Mouse (Mus musculus) cerebellum, adult 2 months (tissue): ENCODE measurements around the gene Hist1h2bf. TPM values are rescaled to one million over a fixed set of nuclear protein-coding genes. Genes with fewer than 3 reads are reported as not detected.
"Not testable (repeated sequence)": the region's sequence is repeated elsewhere in the genome, so short reads cannot be mapped to it uniquely, and the experiment has no call there.

Experiments
- DNase-seq, 2 experiments: peaks; one replicate each; pipeline ENCODE4 v3.0.0; 2021
- H3K27ac ChIP-seq: fragments of 200-500 bp; 2 replicates; pipeline ENCODE4 v1.5.1; 2012; ENCODE audit warnings: low read length, control low read depth, inconsistent platforms; ENCODE audit not compliant: insufficient read depth
- H3K27me3 ChIP-seq: fragments of 200-500 bp; 2 replicates; pipeline ENCODE4 v1.6.1; 2012; ENCODE audit warnings: inconsistent platforms, mild to moderate bottlenecking, low read length, moderate library complexity; ENCODE audit not compliant: control insufficient read depth, insufficient read depth
- H3K4me1 ChIP-seq: fragments of 200-500 bp; 2 replicates; pipeline ENCODE4 v1.6.1; 2011; ENCODE audit warnings: low read length; ENCODE audit not compliant: control insufficient read depth, insufficient read depth
- H3K4me3 ChIP-seq: fragments of 200-500 bp; replicated peaks from 2 replicates; pipeline ENCODE3; 2011; ENCODE audit warnings: mild to moderate bottlenecking, low read depth, low read length, control low read depth; ENCODE audit not compliant: insufficient read depth
- CTCF ChIP-seq: fragments of 200-500 bp; IDR thresholded peaks from 2 replicates; pipeline ENCODE4 v1.5.1; 2011; ENCODE audit warnings: low read depth, mild to moderate bottlenecking, control low read depth, low read length, moderate library complexity, borderline replicate concordance; ENCODE audit not compliant: insufficient read depth
- POLR2A ChIP-seq: fragments of 200-500 bp; IDR thresholded peaks from 2 replicates; pipeline ENCODE4 v1.6.1; 2011; ENCODE audit warnings: low read length, control low read depth, borderline replicate concordance; ENCODE audit not compliant: insufficient read depth
- WGBS: fragments of 180-500 bp; shearing (Covaris S2); methylation state at CpG from one replicate; pipeline ENCODE4 v1.1.7; 2018; 5-methylcytosine and 5-hydroxymethylcytosine counted together
- polyA plus RNA-seq: library from polyadenylated mRNA; depleted of rRNA; stranded (reverse); fragments of >200 nt; gene quantifications from 2 replicates; pipeline ENCODE4 v1.2.3, GENCODE M21; 2012

Gene Hist1h2bf
- polyA plus RNA-seq, 1 experiment = 0.65 TPM

- Histone ChIP-seq H3K4me3 (no peak overlapping the region), H3K4me1 (no peaks in the 10 kb centered on the region), H3K27me3 (no peaks in the 10 kb centered on the region), H3K27ac (no peak overlapping the region)
- WGBS = 76% methylated on average over 6 of the region's 6 CpGs
- TF ChIP-seq CTCF (no peak), POLR2A (no peak)
- DNase-seq = no peak
Measured at GRCm38 (mm10) chr13:23576906-23577639, 3.1 kb upstream of the Hist1h2bf start.

- 77% methylated on average over 7 of the region's 7 CpGs for WGBS
- H3K27ac ChIP-seq = no peak overlapping the region
Measured at GRCm38 (mm10) chr13:23576351-23576881, 2.4 kb upstream of the Hist1h2bf start.

GRCm38 (mm10) chr13:23575864-23576313, 1.9 kb upstream of the Hist1h2bf start:
- 14% methylated on average over 13 of the region's 40 CpGs for WGBS
- H3K4me1 ChIP-seq, H3K27me3 ChIP-seq, H3K27ac ChIP-seq: not testable (repeated sequence)
- peak in 1 of 2 experiments; percentile 32 for DNase-seq
- H3K4me3 ChIP-seq = peak overlapping the region; percentile 44

More at GRCm38 (mm10) chr13:23576351-23576881, 2.4 kb upstream of the Hist1h2bf start:
- DNase-seq = no peak
- no peaks in the 10 kb centered on the region for H3K4me1 ChIP-seq
- TF ChIP-seq CTCF (no peak), POLR2A (no peak)
- H3K27me3 ChIP-seq = no peaks in the 10 kb centered on the region
- no peak overlapping the region for H3K4me3 ChIP-seq

- Histone ChIP-seq H3K27me3 (no peaks in the 10 kb centered on the region), H3K4me1 (no peaks in the 10 kb centered on the region), H3K4me3 (peak within 1 kb of the TSS; percentile 44), H3K27ac (no peak within 1 kb of the TSS)
- DNase-seq = peak; percentile 42 to 53
- 2% methylated on average over 18 of the region's 18 CpGs for WGBS
- TF ChIP-seq POLR2A (no peak), CTCF (no peak)
Measured at GRCm38 (mm10) chr13:23575271-23575851, 1.4 kb upstream of the Hist1h2bf start, which contains the start of gene Hist1h3d. Hist1h3d (plus strand) TSS chr13:23575763.

- WGBS = 6% methylated on average over 11 of the region's 39 CpGs
Measured at GRCm38 (mm10) chr13:23574546-23575170, 662 bp upstream of the Hist1h2bf start.

GRCm38 (mm10) chr13:23573034-23573897, 730 bp downstream of the Hist1h2bf start:
- DNase-seq, H3K27me3 ChIP-seq, H3K4me1 ChIP-seq, H3K4me3 ChIP-seq, H3K27ac ChIP-seq: not testable (repeated sequence)
- 10% methylated on average over 20 of the region's 20 CpGs for WGBS

More at GRCm38 (mm10) chr13:23574546-23575170, 662 bp upstream of the Hist1h2bf start:
- H3K27me3 ChIP-seq, H3K4me3 ChIP-seq, DNase-seq, H3K27ac ChIP-seq, H3K4me1 ChIP-seq: not testable (repeated sequence)

- no peak overlapping the region for H3K4me3 ChIP-seq
- H3K4me1 ChIP-seq = no peaks in the 10 kb centered on the region
- no peak overlapping the region for H3K27ac ChIP-seq
- no peaks in the 10 kb centered on the region for H3K27me3 ChIP-seq
- DNase-seq = no peak
- TF ChIP-seq CTCF (no peak), POLR2A (no peak)
- WGBS = 46% methylated on average over 2 of the region's 2 CpGs
Measured at GRCm38 (mm10) chr13:23572218-23573033, 1.6 kb downstream of the Hist1h2bf start.

GRCm38 (mm10) chr13:23571504-23572217, 2.3 kb downstream of the Hist1h2bf start:
- H3K4me3 ChIP-seq = peak overlapping the region; percentile 58
- WGBS = 2% methylated on average over 18 of the region's 34 CpGs
- not testable (repeated sequence) for DNase-seq, H3K27me3 ChIP-seq, H3K4me1 ChIP-seq
- H3K27ac ChIP-seq = peak overlapping the region; percentile 77
